Mouse (Mus musculus) neural tube, embryonic 11.5 days (tissue): ENCODE data around the gene Vapa. TPM values are rescaled to one million over a fixed set of nuclear protein-coding genes. Genes with fewer than 3 reads are reported as not detected.

Experiments used
- polyA plus RNA-seq: library from polyadenylated mRNA; unstranded; fragments of >200 nt; fragmentation: Nextera tagmentation; extraction: Ambion mirVana; gene quantifications from 2 replicates; pipeline ENCODE4 v1.2.1, GENCODE M21; 2014

Vapa gene
- polyA plus RNA-seq, 1 experiment from 2014 or later, result 259 TPM

Other genes with a start within 250 kb of the Vapa start
- 0.22 TPM in 1 of 2 replicates, not detected in the other for gene Tmem232, start 72.8 kb downstream of the Vapa start, polyA plus RNA-seq
- gene Txndc2, start 28.6 kb upstream of the Vapa start, polyA plus RNA-seq, result 0.12 TPM in 1 of 2 replicates, not detected in the other
- 79.6 and 84.7 TPM in 2 replicates for gene Rab31, start 159.2 kb upstream of the Vapa start, polyA plus RNA-seq
- 62.2 and 62.9 TPM in 2 replicates for gene Ppp4r1, start 169.0 kb upstream of the Vapa start, polyA plus RNA-seq